Mouse (Mus musculus) MEL (cell line): ENCODE data around the gene Afap1l2.

Source experiments
- CHD2 ChIP-seq: IDR thresholded peaks from 2 replicates; pipeline ENCODE4 v1.6.1; 2011; ENCODE audit warnings: low read length, improper control_type of control experiment
- CTCF ChIP-seq, 3 experiments: IDR thresholded peaks in 2 of 3; conservative IDR thresholded peaks in 1 of 3; 2 replicates each; pipeline ENCODE4 v1.5.1; 2011 to 2012; ENCODE audit warnings: low read length in 3 of 3, low read depth in 2 of 3, mild to moderate bottlenecking in 2 of 3, improper control_type of control experiment in 1 of 3, inconsistent platforms in 1 of 3, mixed read lengths in 1 of 3, moderate library complexity in 1 of 3; ENCODE audit not compliant: control insufficient read depth in 1 of 3, insufficient read depth in 1 of 3, poor library complexity in 1 of 3, severe bottlenecking in 1 of 3
- ELF1 ChIP-seq: IDR thresholded peaks from 2 replicates; pipeline ENCODE4 v1.6.1; 2014; ENCODE audit warnings: low read depth, mild to moderate bottlenecking, inconsistent platforms, low read length, improper control_type of control experiment, moderate library complexity
- EP300 ChIP-seq, 2 experiments: IDR thresholded peaks; 2 replicates each; pipeline ENCODE4 v1.6.1; 2011; ENCODE audit warnings: improper control_type of control experiment in 2 of 2, low read length in 2 of 2, low read depth in 1 of 2, mild to moderate bottlenecking in 1 of 2
- KAT2A ChIP-seq: conservative IDR thresholded peaks from 2 replicates; pipeline ENCODE4 v1.6.1; 2012; ENCODE audit warnings: low read depth, low read length, improper control_type of control experiment, inconsistent platforms
- MAFK ChIP-seq: IDR thresholded peaks from 2 replicates; pipeline ENCODE4 v1.6.1; 2011; ENCODE audit warnings: low read depth, mild to moderate bottlenecking, low read length, improper control_type of control experiment, borderline replicate concordance
- MAX ChIP-seq: IDR thresholded peaks from 2 replicates; pipeline ENCODE4 v1.6.1; 2011; ENCODE audit warnings: low read length, improper control_type of control experiment
- MEF2A ChIP-seq: IDR thresholded peaks from 2 replicates; pipeline ENCODE4 v1.6.1; 2014; ENCODE audit warnings: low read depth, mild to moderate bottlenecking, inconsistent platforms, low read length, improper control_type of control experiment; ENCODE audit not compliant: poor library complexity, insufficient replicate concordance, severe bottlenecking; ENCODE audit errors: extremely low read depth
- NRF1 ChIP-seq: IDR thresholded peaks from 2 replicates; pipeline ENCODE4 v1.6.1; 2014; ENCODE audit warnings: low read depth, mild to moderate bottlenecking, inconsistent platforms, low read length, improper control_type of control experiment, moderate library complexity; ENCODE audit not compliant: poor library complexity, insufficient read depth, severe bottlenecking
- POLR2A ChIP-seq, 2 experiments: IDR thresholded peaks; 2 replicates each; pipeline ENCODE4 v1.6.1; 2011 to 2012; ENCODE audit warnings: low read length in 2 of 2, mild to moderate bottlenecking in 2 of 2, control low read depth in 1 of 2, improper control_type of control experiment in 1 of 2, low read depth in 1 of 2, moderate library complexity in 1 of 2; ENCODE audit not compliant: control insufficient read depth in 1 of 2, insufficient read depth in 1 of 2, poor library complexity in 1 of 2
- TCF12 ChIP-seq: IDR thresholded peaks from 2 replicates; pipeline ENCODE4 v1.6.1; 2014; ENCODE audit warnings: low read depth, mild to moderate bottlenecking, inconsistent platforms, low read length, improper control_type of control experiment, moderate library complexity
- USF1 ChIP-seq: IDR thresholded peaks from 2 replicates; pipeline ENCODE4 v1.6.1; 2014; ENCODE audit warnings: low read depth, mild to moderate bottlenecking, inconsistent platforms, low read length, improper control_type of control experiment, moderate library complexity
- ZMIZ1 ChIP-seq: IDR thresholded peaks from 2 replicates; pipeline ENCODE4 v1.6.1; 2012; ENCODE audit warnings: low read depth, mild to moderate bottlenecking, inconsistent platforms, low read length, improper control_type of control experiment, moderate library complexity

DNA sequence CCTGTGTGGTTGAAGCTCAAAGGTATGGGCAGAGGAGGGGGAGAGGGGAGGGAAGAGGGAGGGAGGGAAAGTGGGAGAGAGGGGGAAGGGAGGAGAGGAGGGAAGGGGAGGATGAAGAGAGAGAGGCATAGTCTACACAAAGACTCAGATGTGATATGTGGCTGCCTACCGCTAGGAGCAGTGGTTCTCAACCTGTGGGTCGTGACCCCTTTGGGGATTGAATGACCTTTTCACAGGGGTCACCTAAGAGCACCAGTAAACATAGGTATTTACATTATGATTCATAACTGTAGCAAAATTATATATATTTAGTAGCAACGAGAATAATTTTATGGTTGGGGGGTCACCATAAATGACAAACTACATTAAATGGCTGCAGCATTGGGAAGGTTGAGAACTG is 74.2 kb downstream of the Afap1l2 start:
- TF ChIP-seq USF1 (no peak), MAFK (no peak), TCF12 (no peak), ZMIZ1 (no peak), CTCF (IDR thresholded peaks at IDR 0.05 in 2 of 3, conservative IDR thresholded peaks at IDR 0.05 in 1 of 3; ENCODE audit: control insufficient read depth in 1 of 3, insufficient read depth in 1 of 3, low read depth in 2 of 3, low read length in 3 of 3, poor library complexity in 1 of 3, severe bottlenecking in 1 of 3) (no peak), MEF2A (no peak), KAT2A (no peak), EP300 (IDR thresholded peaks at IDR 0.05; ENCODE audit: low read depth in 1 of 2, low read length in 2 of 2) (no peak), NRF1 (no peak), MAX (no peak), ELF1 (no peak), POLR2A (IDR thresholded peaks at IDR 0.05; ENCODE audit: control insufficient read depth in 1 of 2, insufficient read depth in 1 of 2, low read depth in 1 of 2, low read length in 2 of 2, poor library complexity in 1 of 2) (no peak), CHD2 (no peak)
